Mouse (Mus musculus) lung, postnatal 0 days (tissue): ENCODE results near the gene Eif2s3x.

Experiments used
- CTCF ChIP-seq: IDR thresholded peaks from 2 replicates; pipeline ENCODE4 v1.5.1; 2016; ENCODE audit warnings: antibody characterized with exemption, mild to moderate bottlenecking
- EP300 ChIP-seq: IDR thresholded peaks from 2 replicates; pipeline ENCODE4 v1.6.1; 2016; ENCODE audit warnings: antibody characterized with exemption, mild to moderate bottlenecking, control low read depth

DNA sequence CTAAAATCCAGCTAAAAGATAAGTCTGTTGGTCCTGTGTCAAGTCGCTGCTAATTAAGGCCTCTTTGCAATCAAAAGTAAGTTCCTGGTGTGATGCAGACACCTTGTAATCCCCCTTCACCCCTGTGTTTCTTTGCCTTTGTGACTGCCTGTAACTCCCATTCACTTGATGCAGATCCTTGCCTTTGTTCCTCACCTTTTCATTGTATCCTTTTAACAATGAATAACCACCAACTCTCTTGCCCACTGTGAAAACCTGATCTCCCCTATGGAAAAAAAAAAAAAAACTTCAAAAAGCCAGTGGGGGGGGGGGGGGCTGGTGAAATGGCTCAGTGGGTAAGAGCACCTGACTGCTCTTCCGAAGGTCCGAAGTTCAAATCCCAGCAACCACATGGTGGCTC lies 28.8 kb downstream of the Eif2s3x start:
- no peak for TF ChIP-seq CTCF
- no peak for TF ChIP-seq EP300
